Mouse (Mus musculus): ENCODE measurements around the gene Lonp1.
A peak's percentile ranks its signal among the peaks of the same experiment; 100 is the strongest.

Lonp1 gene

DNA sequence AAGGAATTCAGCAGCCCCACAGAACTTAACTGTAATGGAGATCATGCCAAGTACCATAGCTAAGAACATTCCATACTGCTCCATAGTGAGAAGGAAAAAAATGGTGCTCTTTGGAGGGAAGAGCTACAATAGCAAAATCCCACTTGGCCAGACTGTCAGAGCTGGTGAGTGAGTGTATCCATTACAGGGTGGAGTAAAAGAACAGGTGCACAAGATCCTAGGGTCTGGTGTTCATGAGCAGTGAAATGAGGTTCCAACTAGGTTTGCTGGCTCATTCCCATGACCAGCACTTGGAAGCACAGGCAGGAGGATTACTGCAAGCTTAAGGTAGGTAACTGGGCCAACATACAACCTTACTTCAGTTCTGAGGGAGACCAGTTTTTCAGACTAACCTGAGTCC, 34.1 kb downstream of the Lonp1 start:
- DNase-seq (ENCODE audit: low read depth, low spot score), result no peak

DNA sequence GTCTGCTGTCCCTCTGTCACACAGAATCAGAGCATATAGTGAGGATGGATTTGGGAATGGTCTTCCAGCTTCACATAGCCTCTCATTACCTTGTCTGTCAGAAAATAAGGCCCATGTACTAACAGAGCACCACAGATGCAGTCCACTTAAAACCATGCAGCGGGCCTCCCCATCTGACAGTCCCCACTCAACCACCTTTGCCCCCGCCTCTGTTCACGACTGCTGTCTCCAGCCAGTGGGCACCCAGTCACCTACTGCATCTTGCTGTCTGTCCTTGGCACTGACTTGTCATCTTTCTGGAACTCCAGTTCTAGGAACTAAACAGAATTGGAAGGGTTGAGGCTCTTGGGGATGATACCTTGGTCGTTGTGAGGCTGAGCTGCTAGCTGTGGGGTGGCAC, 37.8 kb downstream of the Lonp1 start:
- no peak for DNase-seq (ENCODE audit: low read depth, low spot score)

DNA sequence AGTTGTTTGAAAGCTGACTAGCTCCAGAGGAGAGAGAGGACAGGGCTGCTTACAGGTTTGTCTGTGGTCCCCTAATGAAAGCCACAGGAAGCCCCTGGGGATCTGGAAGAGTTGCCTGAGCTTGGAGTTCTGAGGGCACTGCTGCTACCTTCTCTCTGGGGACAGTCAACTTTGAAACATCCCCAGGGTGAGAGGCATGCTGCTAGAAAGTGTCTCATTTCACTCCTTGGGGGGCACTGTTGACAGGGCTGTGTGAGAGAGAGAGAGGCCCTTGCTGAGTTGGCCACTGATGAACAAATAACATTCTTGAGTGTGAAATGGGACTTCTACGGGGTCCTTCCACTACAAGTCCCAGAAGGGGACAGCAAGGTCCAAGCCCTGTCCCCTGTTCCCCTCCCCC, 38.9 kb downstream of the Lonp1 start:
- no peak for DNase-seq (ENCODE audit: low read depth, low spot score)

DNA sequence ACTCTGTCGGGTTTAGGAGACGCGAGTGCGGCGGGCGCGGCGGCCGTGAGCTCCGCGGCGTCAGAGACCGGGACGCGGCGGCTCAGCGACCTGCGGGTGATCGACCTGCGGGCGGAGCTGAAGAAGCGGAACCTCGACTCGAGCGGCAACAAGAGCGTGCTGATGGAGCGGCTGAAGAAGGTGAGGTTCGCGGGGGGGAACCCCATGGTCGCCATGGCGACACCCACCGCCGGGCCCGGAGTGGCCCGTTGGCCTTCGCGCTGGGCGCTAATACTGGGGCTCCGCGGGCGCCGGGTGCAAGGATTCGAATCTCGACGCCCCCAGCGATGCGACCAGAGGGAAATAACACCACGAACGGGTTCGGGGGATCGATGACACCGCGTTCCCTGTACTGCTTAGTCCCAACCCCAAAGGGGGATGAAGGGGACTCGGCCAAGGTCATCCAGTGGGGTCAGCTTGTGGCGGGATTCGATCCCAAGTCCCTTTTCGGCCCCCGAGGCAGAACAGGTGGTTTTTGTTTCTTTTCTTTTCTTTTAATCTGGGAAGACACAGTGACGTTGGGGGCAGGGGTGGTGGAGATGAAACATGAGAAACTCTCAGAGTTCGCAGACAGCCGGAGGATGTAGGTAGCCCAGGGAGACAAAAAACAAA, 41.4 kb downstream of the Lonp1 start:
- DNase-seq (ENCODE audit: low read depth, low spot score), result peak; percentile 65

DNA sequence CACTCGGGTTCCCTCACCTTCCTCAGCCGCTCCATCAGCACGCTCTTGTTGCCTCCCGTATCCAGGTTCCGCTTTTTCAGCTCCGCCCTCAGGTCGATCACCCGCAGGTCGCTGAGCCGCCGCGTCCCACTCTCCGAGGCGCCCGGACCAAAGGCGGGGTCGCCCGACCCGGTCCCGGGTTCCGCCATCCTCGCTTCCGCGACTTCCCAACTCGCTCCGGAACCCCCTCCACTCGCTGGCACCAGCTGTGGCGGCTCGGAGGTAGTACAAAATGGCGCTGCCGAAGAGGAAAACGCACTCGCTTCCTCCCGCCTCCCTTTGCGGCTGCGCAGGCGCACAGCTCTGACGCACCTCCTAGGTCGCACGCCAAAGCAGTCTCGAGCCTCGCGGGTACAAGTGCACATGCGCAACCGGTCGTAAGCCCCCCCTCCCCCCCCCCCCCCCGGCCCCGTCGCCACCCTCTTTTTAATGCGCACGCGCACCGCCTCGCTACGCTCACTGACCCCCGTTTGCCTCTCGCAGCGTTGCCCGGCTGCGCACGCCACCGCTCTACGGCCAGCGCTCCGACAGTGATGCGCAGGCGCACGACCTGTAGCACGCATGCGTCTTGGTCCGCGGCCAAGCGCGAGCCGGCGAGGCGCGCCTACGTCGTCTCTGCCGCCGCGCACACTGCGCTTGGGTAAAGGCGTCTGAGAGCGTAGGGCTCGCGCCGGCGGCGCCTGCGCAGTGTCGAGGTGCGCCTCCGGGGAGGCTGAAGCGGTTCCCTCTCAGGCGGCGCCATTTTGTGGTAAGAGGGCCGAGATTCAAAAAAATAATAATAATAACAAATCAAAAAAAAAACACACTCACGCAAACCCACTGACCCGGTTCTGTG, 42.2 kb downstream of the Lonp1 start, which contains the start of the genes Safb2 and Safb:
Gene Safb2, minus strand, starts transcription at position 329 of the 874 bp plus-strand sequence.
Gene Safb, plus strand, starts transcription at position 569 of the 874 bp plus-strand sequence.
- peak; percentile 100 for DNase-seq (ENCODE audit: low read depth, low spot score)

DNA sequence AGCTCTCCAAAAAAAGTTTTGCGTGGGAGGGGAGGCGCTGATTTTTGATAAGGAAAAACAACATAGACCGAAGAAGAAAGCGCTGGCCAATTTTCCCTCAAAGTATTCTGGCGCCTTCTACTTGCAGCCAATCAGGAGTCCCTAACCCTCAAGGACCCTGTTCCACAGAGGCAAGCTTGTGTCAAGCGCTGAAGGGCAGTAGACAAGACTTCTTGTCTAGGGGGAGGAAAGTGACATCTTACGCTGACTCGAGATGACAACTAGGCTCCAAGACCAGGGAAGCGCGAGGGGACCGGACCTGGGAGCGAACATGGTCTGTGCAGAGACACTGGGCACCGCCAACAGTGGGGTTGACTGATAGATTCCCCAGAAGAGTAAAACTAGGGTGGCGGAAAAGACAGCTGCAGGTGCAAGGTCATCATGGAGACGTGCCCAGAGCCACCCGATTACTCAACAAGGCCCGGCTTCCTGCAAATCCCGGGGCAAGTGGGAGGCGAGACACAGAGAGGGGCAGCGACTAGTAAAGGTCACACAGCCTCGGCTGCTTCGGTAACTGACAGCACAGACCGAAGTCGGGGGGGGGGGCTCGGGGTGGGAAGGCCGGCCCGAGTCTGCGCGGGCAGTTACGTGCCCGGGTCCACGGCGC, 43.0 kb downstream of the Lonp1 start:
- DNase-seq (ENCODE audit: low read depth, low spot score), result peak; percentile 41

DNA sequence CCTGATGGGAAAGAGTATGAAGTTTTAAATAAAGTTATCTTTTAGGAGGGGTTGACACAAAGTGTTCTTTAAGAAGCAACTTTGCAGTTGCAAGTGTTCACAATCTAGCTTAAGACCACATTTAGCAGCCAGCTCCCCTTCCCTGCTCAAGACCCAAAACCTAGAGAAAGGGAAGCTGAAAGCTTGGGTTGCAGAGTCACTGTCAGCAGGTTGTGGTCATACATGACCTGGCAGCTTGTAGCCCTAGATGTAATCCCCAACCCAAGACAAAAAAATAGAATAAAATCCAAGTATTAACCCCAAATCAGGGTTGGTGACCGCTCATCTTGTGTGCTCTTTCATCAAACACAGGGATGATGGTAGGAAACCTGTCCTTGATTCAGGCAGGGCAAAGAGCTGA, 43.6 kb downstream of the Lonp1 start:
- DNase-seq (ENCODE audit: low read depth, low spot score), result no peak

DNA sequence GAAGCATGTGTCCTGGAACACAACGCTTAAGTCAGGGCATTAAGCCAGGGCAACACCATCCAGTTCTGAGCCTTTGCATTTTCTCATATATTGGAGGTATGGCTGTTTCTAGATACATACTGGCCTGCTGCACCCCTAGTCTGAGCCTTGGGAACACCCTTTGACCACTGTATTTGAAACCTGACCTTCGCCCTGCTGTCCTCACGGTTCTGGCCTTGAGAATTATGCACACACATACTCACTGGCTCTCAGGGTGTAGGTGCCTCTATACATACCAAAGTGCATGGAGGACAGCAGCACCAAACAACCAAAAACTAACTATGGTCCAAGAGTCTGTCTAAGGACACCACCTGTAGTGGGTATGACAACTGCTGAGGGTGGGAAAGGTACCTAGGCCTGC, 53.7 kb downstream of the Lonp1 start:
- no peak for DNase-seq (ENCODE audit: low read depth, low spot score)

DNA sequence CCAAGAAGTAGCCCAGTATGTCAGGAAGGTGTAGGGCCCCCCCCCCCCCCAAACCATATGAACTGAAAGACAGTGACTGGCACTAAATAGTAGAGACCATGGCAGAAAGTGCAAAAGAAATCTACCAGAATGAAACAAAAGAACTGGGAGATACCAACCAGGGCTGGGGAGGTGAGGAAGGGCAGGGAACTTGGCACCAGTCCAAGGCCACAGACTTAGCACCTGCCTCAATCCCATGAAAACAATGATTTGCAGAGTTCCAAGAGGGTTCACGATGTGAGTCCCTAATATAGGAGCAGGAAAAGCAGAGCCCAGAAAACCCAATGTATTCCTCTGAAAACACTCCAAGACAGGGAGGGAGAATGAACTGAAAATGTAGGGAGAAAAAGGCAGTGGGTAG, 54.5 kb downstream of the Lonp1 start:
- DNase-seq (ENCODE audit: low read depth, low spot score), result no peak

DNA sequence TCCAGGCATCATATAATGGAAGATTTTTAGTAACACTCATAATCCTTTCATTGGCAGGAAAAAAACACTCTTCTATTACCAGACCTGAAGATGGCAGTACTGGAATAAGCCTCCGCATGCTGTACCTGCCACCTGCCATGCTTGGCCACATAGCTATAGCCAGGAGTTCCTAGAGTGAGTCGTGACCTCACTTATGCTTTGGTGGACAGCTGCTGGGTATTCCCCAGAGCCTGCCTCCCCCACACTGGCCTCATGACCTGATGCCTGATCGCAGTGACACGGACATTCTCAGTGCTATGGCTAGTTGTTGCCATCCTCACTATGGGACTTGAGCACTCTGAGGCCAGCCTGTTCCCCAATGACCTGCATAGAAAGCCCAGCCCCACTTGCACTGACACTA, 56.4 kb downstream of the Lonp1 start:
- DNase-seq (ENCODE audit: low read depth, low spot score), result no peak

DNA sequence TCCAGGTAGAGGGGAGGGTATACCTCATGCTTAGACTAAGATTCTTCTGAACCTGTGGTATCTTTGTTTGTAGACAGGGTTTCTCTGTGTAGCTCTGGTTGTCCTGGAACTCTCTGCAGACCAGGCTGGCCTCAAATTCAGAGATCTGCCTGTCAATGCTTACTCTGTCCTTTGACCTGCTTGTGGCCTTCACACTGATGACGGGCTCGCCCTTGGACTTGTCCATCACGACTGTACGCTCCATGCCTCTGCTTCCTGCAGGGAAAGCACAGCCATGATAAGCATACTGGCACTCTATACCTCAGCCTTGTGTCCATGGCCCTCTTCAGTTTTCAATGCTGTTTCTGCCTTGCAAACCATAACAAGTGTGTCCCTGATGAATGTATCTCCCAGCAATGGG, 59.3 kb downstream of the Lonp1 start:
- DNase-seq (ENCODE audit: low read depth, low spot score), result no peak

DNA sequence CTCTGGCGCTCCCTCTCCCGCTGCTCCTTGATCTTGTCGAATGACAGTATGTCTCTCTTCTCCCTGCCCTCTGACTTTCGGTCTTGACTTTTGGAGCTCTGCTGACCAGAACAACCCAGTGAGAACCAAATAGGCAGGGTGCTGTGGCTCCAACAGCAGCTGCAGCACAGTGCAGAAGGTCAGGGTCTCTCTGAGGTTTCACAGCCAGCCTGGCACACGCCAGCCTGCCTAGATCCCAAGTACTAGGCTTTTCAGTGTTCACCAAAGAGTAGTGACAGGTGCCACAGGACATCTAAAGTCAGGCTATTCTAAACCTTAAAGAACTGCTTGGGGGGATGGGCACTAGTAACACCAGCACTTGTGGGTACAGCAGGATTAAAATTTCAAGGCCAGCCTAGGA, 59.8 kb downstream of the Lonp1 start:
- no peak for DNase-seq (ENCODE audit: low read depth, low spot score)

DNA sequence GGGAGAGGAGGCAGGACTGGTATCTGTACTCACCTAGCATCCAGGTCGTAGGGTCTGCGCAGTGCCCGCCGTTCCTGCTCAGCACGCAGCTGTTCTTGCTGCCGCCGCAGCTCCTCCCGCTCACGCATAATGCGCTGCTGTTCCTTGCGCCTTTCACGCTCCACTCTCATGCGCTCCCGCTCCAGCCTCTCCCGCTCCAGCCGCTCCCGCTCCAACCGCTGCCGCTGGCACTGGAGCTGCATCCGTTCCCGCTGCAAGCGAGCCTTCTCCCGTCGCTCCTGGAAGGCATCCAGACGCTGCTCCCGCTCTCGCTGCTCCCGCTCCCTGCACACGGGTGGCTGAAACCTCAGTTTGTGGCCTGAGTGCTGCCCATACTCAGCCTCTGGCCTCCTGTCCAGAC, 60.4 kb downstream of the Lonp1 start:
- DNase-seq (ENCODE audit: low read depth, low spot score), result no peak
